Mouse (Mus musculus) limb, embryonic 14.5 days (tissue): ENCODE data around the gene Tmem145. TPM values are rescaled to one million over a fixed set of nuclear protein-coding genes. Genes with fewer than 3 reads are reported as not detected.

ENCODE experiments used
- ATAC-seq: fragments of 200-750 bp; cut with Nextera tagmentation; 2 replicates; pipeline ENCODE4 v1.8.0; 2017; ENCODE audit warnings: low read depth, moderate number of reproducible peaks, moderate TSS enrichment; ENCODE audit not compliant: low FRiP score
- DNase-seq: peaks from one replicate; pipeline ENCODE4 v3.0.0-alpha.2; 2015; ENCODE audit warnings: low spot score
- H3K27ac ChIP-seq: fragments of 300-500 bp; sonication (generic); replicated peaks from 2 replicates; pipeline ENCODE4 v1.5.1; 2014; ENCODE audit warnings: low read depth, mild to moderate bottlenecking, low read length, moderate library complexity, mixed read lengths
- H3K27me3 ChIP-seq: fragments of 300-500 bp; sonication (generic); 2 replicates; pipeline ENCODE4 v1.6.1; 2014; ENCODE audit warnings: low read length, mixed read lengths; ENCODE audit not compliant: control insufficient read depth, insufficient read depth
- H3K36me3 ChIP-seq: fragments of 300-500 bp; sonication (generic); 2 replicates; pipeline ENCODE4 v1.6.1; 2014; ENCODE audit warnings: mild to moderate bottlenecking, low read length, moderate library complexity, mixed read lengths; ENCODE audit not compliant: control insufficient read depth, insufficient read depth
- H3K4me1 ChIP-seq: fragments of 300-500 bp; sonication (generic); 2 replicates; pipeline ENCODE4 v1.6.1; 2014; ENCODE audit warnings: antibody characterized with exemption, low read length, mixed read lengths; ENCODE audit not compliant: control insufficient read depth, insufficient read depth
- H3K4me2 ChIP-seq: fragments of 300-500 bp; sonication (generic); replicated peaks from 2 replicates; pipeline ENCODE4 v1.6.1; 2014; ENCODE audit warnings: low read depth, mild to moderate bottlenecking, low read length, moderate library complexity; ENCODE audit not compliant: severe bottlenecking
- H3K4me3 ChIP-seq: fragments of 300-500 bp; sonication (generic); replicated peaks from 2 replicates; pipeline ENCODE4 v1.5.1; 2014; ENCODE audit warnings: low read length
- H3K9ac ChIP-seq: fragments of 300-500 bp; sonication (generic); 2 replicates; pipeline ENCODE4 v1.6.1; 2014; ENCODE audit warnings: mild to moderate bottlenecking, low read depth, low read length, moderate library complexity; ENCODE audit not compliant: severe bottlenecking
- H3K9me3 ChIP-seq: fragments of 300-500 bp; sonication (generic); 2 replicates; pipeline ENCODE4 v1.6.1; 2016; ENCODE audit warnings: low read length; ENCODE audit not compliant: control insufficient read depth
- POLR2A ChIP-seq: fragments of 200-500 bp; IDR thresholded peaks from 2 replicates; pipeline ENCODE4 v1.8.0; 2012; ENCODE audit warnings: inconsistent platforms, mild to moderate bottlenecking, moderate library complexity, borderline replicate concordance; ENCODE audit not compliant: insufficient read depth, insufficient read length; ENCODE audit errors: extremely low read depth
- WGBS: fragments of 180-500 bp; shearing (Covaris S2); extraction: QIAGEN DNeasy Blood & Tissue Kit; methylation state at CpG from one replicate; pipeline ENCODE4 v1.1.7; 2014; 5-methylcytosine and 5-hydroxymethylcytosine counted together
- polyA plus RNA-seq, 2 experiments: library from polyadenylated mRNA; depleted of rRNA in 1 of 2; stranded (reverse) in 1 of 2; unstranded in 1 of 2; fragments of >200 nt; fragmentation: Nextera tagmentation in 1 of 2; extraction: Ambion mirVana in 1 of 2; gene quantifications; 2 replicates each; pipeline versions ENCODE4 v1.2.1 to v1.2.3; 2012 to 2014

The Tmem145 gene
- polyA plus RNA-seq, 2 experiments = 0.80 to 4.4 TPM

- Histone ChIP-seq H3K9me3 (no peaks in the 10 kb centered on the region), H3K4me3 (no peak overlapping the region), H3K4me2 (no peak overlapping the region), H3K36me3 (peaks cover 61% of the 10 kb centered on the region), H3K9ac (no peak overlapping the region), H3K27me3 (no peaks in the 10 kb centered on the region), H3K4me1 (peaks cover 10% of the 10 kb centered on the region), H3K27ac (no peak overlapping the region)
- DNase-seq (no peak), ATAC-seq (no peak)
- WGBS = 83% methylated on average over 12 of the region's 12 CpGs
- TF ChIP-seq POLR2A = no peak
These were observed 10.8 kb upstream of the Tmem145 start for GRCm38 (mm10) chr7:25294960-25295722.

GRCm38 (mm10) chr7:25296945-25297453, 8.9 kb upstream of the Tmem145 start:
- H3K4me1 ChIP-seq = peaks cover 10% of the 10 kb centered on the region
- no peak for DNase-seq
- peak; percentile 27 for ATAC-seq
- TF ChIP-seq POLR2A = no peak
- H3K27ac ChIP-seq = peak overlapping the region; percentile 91
- under 1% methylated on average over 21 of the region's 21 CpGs for WGBS
- H3K4me3 ChIP-seq = peak overlapping the region; percentile 54
- H3K36me3 ChIP-seq = peaks cover 43% of the 10 kb centered on the region
- H3K9ac ChIP-seq = peak overlapping the region; percentile 80
- H3K4me2 ChIP-seq = peak overlapping the region; percentile 57
- no peaks in the 10 kb centered on the region for H3K27me3 ChIP-seq
- no peaks in the 10 kb centered on the region for H3K9me3 ChIP-seq

- Histone ChIP-seq H3K36me3 (peaks cover 36% of the 10 kb centered on the region), H3K4me1 (peaks cover 10% of the 10 kb centered on the region), H3K9ac (peak within 1 kb of the TSS; percentile 80), H3K4me2 (peak within 1 kb of the TSS; percentile 57), H3K9me3 (no peaks in the 10 kb centered on the region), H3K27ac (peak within 1 kb of the TSS; percentile 91), H3K4me3 (peak within 1 kb of the TSS; percentile 54), H3K27me3 (no peaks in the 10 kb centered on the region)
- DNase-seq (peak; percentile 97), ATAC-seq (peak; percentile 92)
- TF ChIP-seq POLR2A = peak; percentile 37; the same call in 1 of the 2 replicates
- under 1% methylated on average over 48 of the region's 52 CpGs for WGBS
These were observed 8.2 kb upstream of the Tmem145 start, which contains the start of gene Pafah1b3 for GRCm38 (mm10) chr7:25297454-25298325. Gene Pafah1b3, minus strand, starts transcription at chr7:25297986.

GRCm38 (mm10) chr7:25301063-25301462, 4.8 kb upstream of the Tmem145 start, which contains the start of gene Prr19:
Gene Prr19, plus strand, starts transcription at chr7:25301411.
- Histone ChIP-seq H3K9me3 (no peaks in the 10 kb centered on the region), H3K9ac (no peak within 1 kb of the TSS), H3K4me3 (no peak within 1 kb of the TSS), H3K27ac (no peak within 1 kb of the TSS), H3K27me3 (no peaks in the 10 kb centered on the region; the same call in 1 of the 2 replicates), H3K4me1 (peaks cover 14% of the 10 kb centered on the region), H3K4me2 (no peak within 1 kb of the TSS), H3K36me3 (peaks cover 2% of the 10 kb centered on the region; the same call in 1 of the 2 replicates)
- ATAC-seq (no peak), DNase-seq (no peak)
- WGBS = 49% methylated on average over 18 of the region's 19 CpGs
- TF ChIP-seq POLR2A = no peak
